Mouse (Mus musculus) lung, postnatal 4 days (tissue): ENCODE measurements around the gene Susd3.

Experiments used
- DNase-seq, 2 experiments: peaks; one replicate each; pipeline ENCODE4 v3.0.0; 2021

Susd3 gene

GRCm38 (mm10) chr13:49248467-49248862 lies at the start of gene Susd3:
TSS of gene Susd3 (minus strand) at chr13:49248706.
- DNase-seq = no peak

GRCm38 (mm10) chr13:49296270-49296669 lies 47.8 kb upstream of the Susd3 start:
- DNase-seq = no peak

- no peak for DNase-seq
These were observed 45.6 kb upstream of the Susd3 start for GRCm38 (mm10) chr13:49294108-49294507.

DNA sequence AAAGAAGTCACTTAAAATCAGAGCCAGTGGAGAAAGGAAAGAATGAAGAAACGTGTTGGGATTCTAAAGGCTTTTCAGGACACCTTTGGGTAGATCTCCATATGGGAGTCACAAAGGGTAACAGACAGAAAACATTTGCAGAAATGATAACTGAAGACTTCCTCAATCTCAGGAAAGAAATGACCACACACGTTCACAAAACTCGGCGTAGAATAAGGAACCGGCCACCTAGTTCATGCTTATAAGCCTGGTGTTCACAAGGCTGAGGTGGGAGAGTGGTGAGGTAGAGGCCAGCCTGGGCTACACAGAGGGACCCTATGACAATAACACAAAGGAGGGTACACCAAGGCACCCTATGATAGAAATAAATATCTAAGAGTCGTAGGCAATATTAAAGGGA lies 43.4 kb upstream of the Susd3 start:
- DNase-seq = no peak

GRCm38 (mm10) chr13:49291398-49291797 lies 42.9 kb upstream of the Susd3 start:
- peak in 1 of 2 experiments; percentile 26 for DNase-seq

DNA sequence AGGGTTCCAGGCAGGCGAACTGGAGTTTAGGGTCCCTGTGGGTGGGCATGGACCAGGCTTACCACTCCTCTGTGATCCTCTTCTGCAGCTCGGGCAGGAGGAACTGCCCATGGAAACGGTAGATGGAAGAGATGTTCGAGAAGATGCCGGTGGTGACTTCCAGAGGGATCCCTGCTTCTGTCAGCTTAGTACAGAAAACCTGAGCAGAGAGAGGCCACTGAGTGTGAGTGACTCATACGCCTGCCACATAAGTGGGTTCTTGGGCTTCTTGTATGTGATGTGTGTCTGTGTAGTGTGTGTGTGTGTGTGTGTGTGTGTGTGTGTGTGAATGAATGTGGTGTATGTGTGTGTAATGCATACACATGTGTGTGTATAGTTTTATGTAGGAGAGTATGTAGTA lies 38.7 kb upstream of the Susd3 start:
- no peak for DNase-seq

DNA sequence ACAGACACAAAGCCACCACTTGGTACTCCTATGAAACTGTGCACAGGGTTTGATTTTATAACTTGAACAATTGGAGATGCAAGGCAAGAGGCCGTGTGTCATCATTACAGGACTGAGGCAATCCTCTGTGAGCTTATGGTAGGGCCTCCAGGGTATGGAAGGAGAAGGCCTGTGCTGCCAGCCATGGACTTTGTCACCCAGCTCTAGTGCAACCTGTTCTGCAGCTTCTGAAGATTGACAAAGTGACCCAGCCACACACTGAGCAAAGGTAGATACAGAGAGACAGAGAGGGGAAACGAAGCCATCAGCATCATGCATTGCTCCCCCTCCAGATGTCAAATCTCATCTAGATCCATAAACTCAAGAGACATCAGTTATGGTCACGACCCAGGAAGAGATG lies 38.2 kb upstream of the Susd3 start:
- no peak for DNase-seq

GRCm38 (mm10) chr13:49283686-49284085 lies 35.2 kb upstream of the Susd3 start:
- no peak for DNase-seq

DNA sequence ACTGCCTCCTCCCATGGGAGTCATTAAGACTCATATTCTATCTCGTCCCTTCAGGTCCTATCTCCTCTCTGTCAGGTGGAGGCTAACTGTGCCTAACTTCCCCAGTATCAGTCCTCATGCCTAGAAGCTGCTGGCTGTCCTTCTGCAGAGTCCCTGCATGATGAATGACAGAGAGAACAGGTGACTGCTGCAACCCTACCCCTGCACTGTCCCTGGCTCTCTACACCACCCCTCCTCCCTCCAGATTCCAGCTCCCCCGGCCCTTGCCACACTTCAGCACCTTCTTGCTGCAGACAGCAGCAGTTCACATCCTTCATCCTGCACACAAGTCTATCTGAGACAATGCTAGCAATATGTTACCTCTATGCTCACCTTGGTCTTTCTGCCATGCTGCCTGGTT lies 33.7 kb upstream of the Susd3 start:
- DNase-seq = no peak

DNA sequence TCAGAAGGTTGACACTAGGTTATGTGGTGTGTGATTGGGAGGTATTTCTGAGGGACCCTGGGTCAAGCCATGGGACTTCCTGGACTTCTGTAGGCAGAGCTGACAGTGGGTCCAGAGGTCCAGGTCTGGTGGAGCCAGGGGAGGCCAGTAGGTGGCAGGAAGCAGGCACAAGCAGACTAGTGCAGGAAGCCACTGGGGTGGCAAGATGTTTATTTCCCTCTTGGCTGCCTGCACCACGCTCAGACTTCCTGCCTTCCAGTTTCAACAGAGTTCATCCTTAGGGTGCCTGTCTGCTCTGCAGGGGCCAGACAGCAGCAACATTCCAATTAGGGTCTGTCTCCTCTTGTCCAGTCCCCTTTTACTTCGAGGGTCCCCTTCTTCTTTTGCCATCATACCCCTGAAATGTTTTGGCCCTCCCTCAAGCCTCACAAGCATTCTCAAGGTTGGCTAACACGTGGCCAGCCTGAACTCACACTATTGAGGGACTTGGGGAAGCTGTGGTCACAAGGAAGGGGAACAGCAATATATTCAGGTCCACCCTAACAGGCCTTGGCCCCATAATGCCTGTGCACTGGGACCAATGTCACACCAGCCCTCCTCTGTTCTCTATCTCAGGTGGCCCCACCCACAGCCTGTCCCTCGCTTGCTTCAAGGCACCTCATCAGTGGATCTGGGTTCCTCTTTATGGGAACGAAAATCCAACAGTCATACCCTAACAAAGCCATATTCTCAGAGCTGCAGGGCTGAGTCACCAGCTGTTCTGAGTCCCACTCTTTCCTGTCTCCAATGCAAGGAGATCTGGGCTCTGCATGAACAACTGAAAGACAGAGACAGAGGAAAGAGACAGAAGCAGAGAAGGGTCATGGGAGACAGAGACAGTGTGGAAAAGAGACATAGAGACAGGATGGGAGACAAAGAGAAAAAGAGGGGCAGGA lies 23.6 kb upstream of the Susd3 start:
- peak; percentile 58 to 64 for DNase-seq

GRCm38 (mm10) chr13:49270500-49270899 lies 22.0 kb upstream of the Susd3 start:
- DNase-seq = no peak

GRCm38 (mm10) chr13:49267645-49268044 lies 19.1 kb upstream of the Susd3 start:
- DNase-seq = no peak

DNA sequence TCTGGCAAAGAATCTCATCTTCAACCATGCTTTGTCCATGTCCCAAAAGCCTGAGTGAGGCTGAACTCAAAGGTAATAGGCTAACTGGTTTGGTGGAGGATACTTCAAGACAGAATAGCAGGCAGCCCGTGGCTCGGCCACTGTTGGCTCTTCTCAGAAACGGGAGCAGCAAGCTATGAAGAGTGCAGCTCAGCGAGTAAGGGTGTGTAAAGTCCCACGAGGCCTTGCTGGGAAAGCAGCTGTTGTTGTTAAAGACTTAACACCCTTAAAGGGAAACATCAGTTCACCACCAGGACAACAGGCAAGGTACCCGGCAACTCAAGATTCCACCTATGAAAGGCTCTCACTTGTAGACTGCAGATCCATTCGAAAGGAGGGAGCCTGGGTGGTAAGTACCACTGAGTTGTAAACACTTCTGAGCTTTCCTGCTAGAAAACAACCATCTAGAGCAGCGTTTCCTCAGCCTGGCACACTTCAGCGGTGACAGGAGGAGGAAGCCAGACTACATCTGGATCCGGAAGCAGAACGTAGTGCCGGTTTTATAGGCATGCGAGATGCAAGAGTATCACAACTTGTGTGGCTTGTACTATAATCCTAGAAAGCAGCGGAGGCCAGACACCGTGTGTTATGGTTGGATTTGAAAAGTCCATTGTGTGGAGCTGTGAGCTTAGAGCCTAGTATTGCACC lies 11.7 kb upstream of the Susd3 start:
- no peak for DNase-seq

DNA sequence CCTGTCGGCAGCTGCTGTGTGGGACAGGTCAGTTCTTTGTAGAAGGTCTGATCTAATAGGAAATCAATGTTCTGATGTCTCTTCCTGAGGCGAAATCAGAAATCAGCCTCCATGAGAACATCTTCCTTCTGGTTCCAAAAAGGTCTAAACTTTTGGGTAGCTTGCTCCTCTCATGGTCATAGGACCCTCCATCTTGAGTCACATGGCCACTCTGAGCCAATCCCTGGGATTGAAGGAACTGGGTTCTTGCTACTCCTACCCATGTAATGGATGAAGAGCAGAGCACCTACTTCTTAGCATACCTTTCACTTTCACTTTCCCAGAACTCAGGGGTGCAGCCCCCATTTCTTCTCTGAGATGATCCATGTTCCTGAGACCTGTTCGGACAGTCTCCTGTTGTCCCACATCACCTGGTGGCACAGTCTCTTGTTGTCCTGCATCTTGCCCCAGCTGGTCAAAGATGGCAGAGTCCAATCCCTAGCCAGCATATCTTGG lies 9.4 kb upstream of the Susd3 start:
- no peak for DNase-seq

DNA sequence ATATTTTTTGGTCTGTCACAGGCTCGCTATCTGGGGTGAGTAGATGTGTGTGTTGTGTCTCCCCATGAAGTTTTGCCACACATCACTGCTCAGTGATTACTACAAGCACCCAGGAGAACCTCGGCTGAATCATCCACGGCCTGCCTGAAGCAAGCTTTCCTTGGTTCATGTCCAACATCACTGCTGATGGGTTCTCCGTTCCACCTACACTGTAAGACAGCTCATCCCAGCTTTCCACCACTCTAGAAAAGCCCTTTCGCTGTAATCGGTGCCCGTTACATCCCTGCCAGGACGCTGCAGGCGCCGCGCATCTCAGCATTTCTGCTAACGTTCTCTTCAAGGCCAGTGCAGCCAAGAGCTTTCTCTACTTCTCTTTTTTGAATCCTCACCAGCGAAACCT lies 4.2 kb upstream of the Susd3 start:
- no peak for DNase-seq

GRCm38 (mm10) chr13:49252113-49252512 lies 3.6 kb upstream of the Susd3 start:
- no peak for DNase-seq

DNA sequence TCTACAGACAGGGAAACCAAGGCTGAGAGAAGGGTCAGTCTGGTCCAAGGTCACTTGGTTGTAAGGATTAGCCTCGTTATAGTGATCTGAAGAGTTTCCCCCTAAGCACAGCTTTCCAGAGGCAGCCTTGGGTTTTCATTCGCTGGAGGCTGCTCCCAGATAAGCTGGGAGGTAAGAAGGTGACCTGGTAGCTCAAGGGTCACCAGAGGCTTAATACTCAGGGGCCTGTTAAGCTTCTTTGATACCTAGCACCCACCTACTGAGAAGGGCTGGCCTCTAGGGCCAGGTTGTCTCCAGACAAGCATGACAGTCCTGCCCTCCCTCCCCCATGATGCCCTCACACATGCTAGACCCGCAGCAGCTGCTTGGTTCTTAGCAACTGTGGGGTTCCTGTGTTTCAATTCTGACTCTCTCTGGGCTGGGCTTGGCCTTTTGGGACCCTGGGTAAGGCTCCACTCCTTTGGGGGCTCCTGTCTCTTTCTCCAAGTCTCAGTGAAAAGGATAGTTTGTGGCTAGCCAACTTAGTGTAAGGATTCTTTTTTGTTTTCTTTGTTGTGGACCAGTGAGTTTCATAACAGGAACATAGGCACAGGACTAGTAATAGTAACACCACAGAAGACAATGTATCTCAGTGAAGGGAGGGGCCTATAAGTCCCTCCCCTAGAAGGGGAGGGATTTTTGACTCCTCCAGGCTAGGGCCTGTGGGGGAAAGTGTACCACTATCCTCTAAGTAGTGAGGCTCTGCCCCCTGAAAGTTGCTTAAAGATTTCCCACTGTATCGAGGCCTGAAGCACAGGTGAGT lies 2.4 kb upstream of the Susd3 start:
- no peak for DNase-seq

DNA sequence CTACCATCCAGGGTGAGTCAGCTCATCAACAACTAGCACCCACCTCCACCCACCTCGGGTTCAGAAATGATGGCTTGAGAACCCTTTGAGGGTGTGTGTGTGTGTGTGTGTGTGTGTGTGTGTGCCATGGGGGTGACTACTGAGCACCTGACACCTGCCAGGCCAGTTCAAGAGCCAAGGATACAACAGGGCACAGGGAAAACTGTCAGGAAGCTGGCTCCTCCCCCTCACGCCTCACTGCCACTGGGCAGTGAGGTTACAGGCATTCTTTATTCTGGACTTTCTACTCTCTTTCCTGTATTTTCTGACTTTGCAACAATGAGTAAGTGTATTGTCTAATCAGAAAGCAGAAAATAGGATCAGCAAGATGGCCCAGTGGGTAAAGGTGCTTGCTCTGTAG lies 1.1 kb upstream of the Susd3 start:
- no peak for DNase-seq

- DNase-seq = no peak
These were observed 417 bp upstream of the Susd3 start for GRCm38 (mm10) chr13:49248923-49249322.

DNA sequence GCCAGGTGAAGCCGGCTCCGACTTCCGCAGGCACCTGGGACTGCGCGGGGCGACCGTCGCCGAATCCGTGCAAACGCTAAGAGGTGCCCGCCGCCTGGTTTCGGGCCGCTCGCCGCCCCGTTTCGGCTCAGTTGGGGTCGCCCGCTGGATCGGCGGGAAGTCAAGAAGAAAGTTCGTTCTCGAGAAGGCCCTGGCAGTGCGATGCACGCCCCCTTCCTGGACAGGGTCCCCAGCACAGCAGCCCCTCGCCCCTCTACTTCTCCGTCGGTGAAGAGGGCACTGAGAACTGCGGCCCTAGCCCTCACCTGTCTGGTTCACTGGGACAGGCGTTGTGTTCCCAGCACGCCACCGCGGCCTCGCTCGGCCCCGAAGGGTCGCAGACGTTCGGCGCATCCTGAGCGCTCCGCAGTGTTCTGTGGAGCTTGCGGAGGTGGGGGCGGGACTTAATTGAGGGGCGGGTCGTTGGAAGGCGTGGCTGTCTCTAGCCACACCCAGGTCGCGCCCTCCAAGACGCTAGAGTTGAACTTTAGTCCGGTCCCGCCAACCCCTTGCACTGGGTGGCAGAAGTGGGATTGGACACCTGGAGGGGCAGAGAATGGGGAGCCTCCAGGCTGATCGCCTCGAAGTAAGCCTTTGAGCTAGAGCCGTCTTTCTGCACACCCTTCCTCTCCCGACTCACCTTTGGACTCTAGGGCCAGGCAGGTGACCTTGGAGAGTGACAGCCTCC lies 603 bp downstream of the Susd3 start:
- peak; percentile 42 to 46 for DNase-seq

DNA sequence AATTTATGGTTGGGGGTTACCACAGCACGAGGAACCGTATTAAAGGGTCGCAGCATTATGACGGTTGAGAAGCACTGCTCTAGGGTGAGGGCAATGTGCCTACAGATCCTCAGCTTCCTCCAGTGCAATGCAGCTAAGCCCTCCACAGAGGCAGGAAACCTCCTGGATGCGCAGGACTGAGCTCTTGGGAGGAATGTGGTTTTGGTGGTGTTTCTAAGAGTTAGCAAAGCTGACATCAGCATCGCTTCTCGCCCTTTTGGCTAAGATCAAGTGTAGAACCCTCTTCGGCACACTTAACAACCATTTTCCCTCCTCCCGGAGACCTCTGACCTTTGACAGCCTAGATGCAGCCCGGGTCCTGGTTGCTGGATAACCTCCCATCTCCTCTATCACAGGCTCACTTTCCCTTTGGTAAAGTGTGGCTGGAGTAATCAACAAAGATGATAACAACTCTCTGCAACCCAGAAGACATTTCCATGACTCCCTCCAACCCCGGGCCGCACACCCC lies 1.2 kb downstream of the Susd3 start:
- no peak for DNase-seq

DNA sequence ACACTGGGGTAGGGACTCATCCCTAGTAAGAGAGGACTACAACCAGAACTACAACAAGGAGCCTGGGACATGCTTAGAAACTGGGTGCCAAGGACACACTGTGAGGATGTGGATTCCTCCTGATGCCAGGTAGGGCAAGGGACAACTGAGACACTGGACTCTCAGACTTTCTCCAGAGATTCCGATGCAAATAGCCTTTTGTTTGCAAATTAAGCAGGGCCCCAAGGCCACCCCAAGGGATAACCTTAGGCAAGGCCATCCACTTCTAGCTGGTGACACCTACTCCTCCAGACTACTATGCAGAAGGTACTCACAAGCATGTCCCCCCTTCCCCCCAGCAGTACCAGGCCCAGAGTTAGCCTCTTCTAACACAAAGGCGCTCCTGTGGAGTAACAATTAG lies 1.9 kb downstream of the Susd3 start:
- no peak for DNase-seq
